Mouse (Mus musculus) adrenal gland, adult 18-20 months (tissue): ENCODE results near the gene Lgals8. TPM values are rescaled to one million over a fixed set of nuclear protein-coding genes. Genes with fewer than 3 reads are reported as not detected.

ENCODE experiments used
- DNase-seq, 2 experiments: peaks; one replicate each; pipeline ENCODE4 v3.0.0; 2021 to 2022; ENCODE audit warnings: low spot score in 2 of 2
- total RNA-seq, 2 experiments: library from RNA; stranded (reverse); gene quantifications; 1 replicate in 1 of 2; 2 replicates in 1 of 2; pipeline ENCODE4 v1.2.3; 2021

Lgals8 gene
- total RNA-seq, 2 experiments from 2014 or later: 65.8 to 74.2 TPM

DNA sequence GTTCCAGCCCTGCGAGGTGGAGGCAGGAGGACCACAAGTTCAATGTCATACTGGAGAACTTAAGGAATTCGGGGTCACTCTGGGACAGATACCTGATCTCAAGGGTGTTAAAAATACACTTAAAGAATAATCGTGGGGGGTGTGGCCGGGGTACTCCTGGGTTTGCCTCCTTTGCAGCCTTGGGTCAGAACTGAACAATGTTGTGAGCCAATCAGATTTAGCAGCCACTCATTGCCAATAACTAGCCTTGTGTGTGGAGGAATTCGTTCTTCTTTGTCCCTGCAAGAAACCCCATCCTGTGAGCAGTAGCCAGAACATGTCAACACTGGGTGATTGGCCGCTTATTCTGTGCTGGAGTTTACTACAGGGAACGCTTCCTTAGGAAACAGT, 3.0 kb downstream of the Lgals8 start:
- no peak for DNase-seq

DNA sequence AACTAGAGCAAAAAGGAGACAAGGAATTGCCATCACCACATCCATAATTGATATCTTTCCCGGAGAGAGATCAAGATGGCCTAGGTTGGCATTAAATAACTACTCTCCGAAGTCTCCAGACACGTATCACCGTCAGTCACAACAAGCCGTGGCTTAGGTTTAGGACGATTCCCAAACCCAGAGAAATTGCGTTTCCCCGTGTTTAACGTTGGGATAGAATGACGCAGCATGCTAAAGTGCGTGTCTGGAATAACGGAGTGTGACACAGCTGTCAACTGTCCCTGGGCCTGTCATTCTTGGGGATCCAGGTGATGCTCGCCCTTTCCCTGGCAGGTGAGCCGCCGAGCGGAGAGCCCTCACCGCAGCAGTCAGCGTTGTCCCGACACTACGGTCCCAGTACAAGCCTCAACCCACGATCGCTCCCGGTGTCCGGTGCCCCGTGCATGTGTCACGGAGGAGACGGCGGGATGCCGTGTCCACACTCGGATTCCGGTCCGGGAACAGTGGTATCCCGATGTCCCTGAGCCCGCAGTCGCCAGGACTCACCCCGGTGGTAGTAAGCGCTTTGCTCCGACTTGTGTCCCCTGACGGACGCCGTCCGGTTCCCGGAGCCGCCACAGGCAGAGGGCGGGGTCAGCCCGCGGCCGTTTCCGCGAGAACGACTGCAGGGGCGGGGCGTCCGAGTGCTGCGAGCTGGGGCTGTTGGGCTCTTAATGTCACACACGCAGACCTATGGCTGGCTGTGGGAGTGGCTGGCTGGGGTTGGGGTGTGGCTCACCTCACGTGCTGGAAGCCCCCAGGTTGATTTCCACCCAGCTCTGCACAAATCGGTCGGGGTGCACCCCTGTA, 3.6 kb downstream of the Lgals8 start:
- DNase-seq: peak; percentile 93 to 95

DNA sequence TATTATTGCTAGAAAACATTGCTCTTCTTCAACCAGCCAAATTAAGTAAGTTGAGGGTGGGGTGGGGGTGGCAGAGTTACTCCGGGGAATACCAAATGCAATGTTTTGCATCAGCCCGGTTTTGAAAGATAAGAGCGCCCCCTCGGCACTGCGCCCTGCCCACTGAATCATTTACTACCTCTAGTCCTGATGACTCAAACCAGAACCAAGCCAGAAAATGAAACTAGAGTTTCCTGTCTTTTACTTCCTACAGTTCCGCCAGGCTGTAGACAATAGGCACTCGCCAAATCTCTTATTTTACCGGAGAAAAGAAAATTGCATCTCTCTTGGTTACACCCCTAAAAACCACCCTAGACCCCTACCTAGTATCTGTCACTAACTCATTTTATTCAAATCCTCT, 4.3 kb downstream of the Lgals8 start:
- peak; percentile 37 to 49 for DNase-seq

DNA sequence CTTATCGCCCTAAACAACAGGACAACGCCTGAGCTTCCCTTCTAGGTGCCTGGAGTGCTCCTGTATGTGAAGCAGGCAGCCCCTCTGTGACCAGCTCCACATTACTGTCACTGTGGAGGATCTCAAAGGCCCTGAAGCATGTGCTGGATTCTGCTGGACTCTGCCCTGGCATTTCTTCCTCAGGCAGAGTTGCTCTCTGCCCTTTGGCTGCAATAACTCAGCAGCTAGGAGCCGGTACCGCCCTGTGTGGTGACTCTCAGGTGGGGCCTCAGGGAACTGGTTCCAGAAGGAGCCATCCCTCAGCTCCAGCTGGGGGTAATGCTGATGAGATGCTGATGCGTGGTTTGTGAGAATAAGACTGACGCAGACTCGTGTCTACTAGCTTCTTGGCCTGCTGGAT, 8.0 kb downstream of the Lgals8 start:
- no peak for DNase-seq

DNA sequence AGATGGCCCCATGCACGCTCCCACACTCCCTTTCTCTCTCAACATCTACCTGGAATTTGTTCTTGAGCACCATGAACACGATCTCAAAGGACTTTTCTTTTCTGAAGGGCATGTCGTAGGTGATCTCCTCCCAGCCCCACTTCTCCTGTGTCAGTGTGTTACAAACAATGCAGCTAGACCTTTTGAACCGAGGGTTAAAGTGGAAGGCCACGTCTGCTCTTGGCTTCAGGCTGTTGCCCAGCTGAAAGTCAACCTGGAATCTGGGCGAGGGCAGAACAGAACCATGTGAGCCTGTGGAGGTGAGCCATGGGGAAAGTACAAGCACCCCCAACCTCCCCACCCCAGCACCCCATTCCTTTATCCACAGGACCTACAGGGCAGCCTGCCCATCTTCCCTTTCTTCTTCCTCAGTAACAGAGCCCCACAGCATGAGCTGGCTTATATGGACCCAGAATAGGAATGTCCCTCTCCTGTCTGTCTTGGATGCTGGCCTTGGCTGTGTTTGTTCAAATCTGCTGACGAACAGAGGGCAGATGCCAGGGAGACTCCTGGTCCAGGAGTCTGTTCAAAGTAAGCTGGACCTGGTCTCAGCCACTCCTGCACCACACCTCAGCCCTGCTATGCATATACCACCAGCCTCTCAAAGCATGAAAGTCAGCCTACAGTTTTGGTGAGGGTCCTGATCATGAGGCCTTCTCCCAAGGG, 9.9 kb downstream of the Lgals8 start:
- no peak for DNase-seq

DNA sequence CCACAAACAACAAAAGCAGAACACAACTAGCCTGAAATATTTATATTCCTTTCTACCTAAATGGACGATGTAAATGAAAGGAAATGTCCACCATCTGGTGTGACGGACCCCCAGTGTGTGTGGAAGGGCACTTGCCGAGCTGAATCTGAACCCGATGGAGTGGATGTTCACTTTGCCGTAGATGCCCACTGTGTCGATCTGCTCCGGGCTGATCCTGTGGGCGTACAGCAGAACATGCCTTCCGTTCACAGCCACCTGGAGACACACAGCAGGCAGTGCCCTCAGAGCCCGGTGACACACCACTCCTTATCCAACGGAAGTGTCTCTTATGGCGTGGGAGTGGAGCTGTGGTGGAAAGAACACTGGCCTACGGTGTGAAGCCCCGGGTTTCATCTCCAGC, 11.6 kb downstream of the Lgals8 start:
- DNase-seq: no peak

DNA sequence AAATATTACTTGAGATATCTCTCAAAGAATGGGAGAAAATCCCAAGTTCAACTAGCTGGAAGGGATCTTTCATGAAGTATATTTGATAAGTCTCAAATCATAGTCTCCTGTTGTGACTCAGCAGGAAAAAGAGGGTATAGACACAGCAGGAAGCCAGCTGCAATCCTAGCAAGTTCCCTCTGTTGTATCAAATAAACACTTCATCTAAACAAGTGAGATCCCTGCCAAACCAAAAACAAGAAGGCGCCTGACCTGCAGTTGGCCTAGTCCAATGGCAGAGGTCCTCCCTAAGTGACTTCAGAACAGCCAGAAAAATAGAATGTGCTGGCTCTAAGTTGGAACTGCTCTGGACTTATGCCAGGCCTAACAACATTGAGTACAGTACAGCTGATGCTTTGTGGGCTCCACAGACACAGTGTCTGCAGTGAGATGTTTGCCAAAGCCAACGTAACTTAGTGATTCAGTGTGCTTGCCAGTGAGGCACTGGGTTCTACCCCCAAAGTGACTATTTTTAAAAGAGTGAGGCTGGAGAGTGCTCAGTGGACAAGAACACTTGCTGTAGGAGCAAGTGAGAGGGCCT, 22.6 kb downstream of the Lgals8 start:
- DNase-seq: no peak

DNA sequence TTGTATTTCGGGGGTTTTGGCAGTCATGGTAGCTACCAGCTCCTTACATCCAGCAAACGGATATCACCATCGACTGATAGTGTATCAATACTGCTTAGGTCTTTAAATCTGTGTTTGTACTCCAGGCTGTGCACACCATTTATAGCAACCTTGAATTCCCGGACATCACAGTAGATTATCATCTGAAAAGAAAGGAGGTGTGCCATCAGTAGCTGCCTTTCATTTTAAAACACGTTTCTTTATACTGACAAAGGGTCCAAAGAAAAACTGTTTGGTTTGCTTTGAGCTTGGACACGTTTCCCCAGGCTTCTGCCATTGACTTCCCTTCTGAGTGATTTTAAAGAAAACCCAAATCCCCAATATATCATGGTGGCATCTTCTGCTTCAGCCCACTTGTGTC, 23.9 kb downstream of the Lgals8 start:
- no peak for DNase-seq

DNA sequence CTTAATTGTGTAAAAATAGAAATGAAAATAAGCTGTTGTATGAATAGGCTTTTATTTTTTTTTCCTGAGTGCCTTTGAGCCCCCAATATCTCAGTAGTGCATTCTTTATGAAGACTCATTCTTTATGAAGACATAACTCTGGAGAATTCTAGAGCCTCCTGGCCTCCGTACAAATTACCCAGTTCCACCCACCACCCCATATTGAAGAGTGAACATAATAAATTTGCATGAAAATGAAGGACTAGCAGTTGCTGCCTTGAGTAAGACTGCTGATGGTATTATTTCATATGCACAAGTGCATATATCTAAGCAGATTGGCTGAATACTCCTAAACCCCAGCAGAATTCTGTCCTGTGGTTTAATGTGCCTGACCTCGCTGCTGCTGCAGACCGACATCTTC, 25.2 kb downstream of the Lgals8 start:
- DNase-seq: no peak

DNA sequence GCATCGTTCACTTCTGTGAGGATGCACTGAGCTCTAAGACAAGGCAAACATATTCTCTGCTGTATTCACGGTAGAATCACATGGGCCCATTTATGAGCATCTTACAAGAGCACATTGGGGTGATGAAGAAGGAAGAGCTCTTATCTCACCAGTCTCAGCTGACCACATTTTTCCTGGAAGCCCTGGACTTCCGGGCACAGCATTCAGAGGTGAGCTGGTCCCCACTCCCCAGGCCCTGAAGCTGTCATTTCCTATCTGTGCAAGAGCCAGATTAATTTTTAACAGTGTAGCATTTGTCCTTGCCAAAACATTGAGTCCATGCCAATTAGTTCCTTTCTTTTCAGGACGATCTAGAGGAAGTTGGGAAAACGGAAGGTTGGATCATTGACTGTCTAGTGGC, 30.9 kb downstream of the Lgals8 start:
- DNase-seq: no peak

DNA sequence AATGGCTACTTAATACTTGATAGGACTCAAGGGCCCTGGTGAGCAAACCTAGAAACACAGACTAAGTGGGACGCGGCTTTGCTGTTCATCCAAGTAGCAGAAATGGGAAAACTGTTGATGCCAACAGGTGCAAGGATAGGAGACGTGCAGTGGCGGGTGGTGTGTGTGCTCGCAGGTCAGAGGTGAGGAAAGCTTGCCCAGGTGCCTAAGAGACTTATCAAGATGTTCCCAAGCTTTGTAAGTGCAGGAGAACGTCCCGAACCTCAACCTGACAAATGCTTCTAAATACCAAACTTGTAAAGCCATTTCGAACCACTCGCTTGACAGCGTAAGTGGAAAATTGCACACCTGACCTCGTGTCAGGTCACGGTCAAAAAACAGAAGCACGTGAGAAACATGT, 36.2 kb downstream of the Lgals8 start:
- no peak for DNase-seq

DNA sequence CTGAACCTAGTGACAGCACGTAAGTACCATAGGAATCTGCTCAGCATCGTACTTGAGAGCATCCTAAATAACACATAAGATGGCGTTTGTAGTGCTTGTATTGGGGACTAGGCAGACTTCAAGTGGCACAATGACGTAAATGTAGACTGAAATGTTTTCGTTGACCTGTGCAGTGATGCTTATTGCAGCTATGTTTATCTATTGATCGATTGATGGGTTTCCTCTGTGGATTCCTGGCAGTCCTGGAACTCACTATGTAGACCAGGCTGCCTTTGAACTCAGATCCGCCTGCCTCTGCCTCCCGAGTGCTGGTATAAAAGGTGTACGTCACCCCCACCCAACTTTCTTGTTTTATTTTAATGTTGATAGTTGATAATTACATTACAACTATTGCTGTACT, 44.1 kb downstream of the Lgals8 start:
- DNase-seq: no peak

DNA sequence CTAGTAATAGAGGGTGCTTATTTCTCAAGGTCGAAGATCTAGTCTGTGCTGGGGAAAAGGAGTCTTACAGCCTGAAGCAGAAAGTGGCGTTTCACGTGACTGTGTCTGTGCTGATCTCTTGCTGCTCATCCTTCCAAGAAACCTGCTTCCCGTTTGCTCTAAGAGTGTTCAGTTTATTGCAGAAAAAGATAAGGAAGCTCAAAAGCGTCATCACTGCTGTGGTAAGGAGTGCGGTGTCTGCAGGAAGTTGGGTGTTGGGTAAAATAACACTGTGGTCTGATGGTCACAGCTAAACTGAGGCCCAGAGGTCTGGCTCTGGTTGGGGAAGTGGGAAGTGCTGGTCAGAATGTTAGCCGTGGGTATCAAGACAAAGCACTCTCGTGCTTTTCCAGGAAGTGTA, 52.7 kb downstream of the Lgals8 start:
- no peak for DNase-seq

DNA sequence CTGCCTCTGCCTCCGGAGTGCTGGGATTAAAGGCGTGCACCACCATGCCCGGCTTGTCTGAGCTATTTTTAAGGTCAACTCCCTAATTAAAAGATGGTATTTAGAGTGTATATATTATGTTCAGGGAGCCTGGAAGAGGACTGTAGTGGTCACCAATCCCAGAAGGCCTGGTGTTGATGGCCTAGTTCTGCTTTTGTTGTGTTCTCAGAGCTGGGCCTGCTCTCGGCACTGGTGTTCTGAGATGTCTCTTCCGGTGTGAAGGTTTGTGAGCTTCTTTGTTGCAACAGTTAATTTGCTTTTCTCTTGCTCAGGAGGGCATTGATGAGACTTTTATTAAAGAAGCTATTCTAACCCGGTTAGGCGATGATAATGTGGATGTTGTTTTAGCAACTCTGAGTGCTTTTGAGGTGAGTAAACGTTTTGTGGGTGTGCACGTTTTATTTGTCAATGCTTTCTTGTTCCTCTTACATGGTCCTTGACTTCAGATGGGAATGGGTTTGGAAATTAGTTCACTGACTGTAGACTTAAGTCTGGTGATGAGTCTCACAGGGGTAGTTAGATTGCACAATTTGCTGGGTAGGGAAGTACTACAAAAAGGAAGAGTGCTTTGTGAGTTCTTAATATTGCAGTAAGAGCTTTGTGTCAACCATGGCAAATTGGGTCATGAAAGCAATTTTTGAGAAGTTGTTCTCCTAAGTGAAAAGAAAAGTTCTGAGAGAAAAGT, 56.2 kb downstream of the Lgals8 start:
- DNase-seq: no peak

DNA sequence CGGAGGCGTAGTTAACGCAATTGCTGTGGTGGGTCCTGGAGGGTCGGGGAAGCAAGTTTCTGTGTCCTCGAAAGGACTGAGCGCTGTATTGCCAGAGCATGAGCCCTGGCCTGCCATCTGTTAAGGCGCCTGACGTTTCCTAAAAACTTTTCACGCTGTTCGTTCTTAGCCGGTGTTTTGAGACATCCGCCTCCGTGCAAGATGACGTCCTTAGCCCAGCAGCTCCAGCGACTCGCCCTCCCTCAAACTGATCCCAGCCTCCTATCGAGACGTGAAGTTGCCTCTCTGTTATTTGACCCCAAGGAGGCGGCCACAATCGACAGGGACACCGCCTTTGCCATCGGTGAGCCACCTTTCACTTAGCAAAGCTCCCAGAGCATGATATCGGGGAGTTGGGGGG, 69.2 kb downstream of the Lgals8 start:
- DNase-seq: no peak

DNA sequence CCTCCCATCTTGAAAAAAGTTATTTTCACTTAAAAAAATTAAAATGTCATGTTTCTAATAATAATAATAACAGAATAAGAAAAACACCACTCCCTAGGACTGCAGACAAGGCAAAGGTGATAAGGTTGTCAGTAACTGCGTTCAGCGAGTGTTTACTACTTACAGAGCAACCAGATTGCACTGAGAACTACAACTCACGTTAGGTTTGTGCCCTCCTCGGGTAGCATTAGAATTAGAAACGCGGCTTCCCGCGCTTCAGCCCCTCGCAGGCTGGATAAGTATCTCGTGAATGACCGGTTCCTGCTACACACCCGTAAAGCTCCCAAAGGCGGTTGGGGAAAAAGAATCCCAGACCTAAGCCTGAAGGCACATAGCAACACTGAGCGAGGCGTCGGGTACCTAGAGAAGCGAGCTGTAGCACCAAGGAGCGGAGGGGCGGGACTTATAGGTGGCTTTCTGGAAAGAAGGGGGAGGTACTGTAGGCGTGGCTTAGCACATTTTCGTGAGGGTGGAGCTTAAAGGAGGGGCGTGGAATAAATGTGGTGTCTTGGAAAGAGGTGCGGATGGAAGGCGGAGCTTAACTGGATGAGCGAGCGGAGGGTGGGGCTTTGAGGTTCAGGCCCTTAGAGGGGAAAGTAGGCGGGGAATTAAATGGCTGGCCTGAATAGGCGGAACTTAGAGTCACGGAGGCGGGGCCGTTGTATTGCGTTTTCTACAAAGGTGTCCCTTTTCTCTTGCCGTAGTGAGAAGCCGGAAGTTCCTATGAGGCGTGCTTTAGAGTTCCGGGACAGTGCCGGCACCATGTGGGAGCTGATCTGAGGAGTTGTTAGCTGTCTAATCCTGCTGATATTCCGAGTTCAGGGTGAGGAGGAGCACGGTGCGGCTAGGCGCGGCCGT, 69.9 kb downstream of the Lgals8 start, which contains the start of gene Heatr1:
Heatr1 (plus strand) TSS at position 419 of the 897 bp plus-strand sequence.
- peak; percentile 84 to 93 for DNase-seq
